Mouse (Mus musculus) embryonic facial prominence, embryonic 11.5 days (tissue): ENCODE data around the gene Ccn2. TPM values are rescaled to one million over a fixed set of nuclear protein-coding genes. Genes with fewer than 3 reads are reported as not detected.
A peak's percentile ranks its signal among the peaks of the same experiment; 100 is the strongest.

Experiments
- ATAC-seq: fragments of 200-750 bp; cut with Nextera tagmentation; replicated peaks from 2 replicates; pipeline ENCODE4 v1.8.0; 2017; ENCODE audit warnings: low read depth; ENCODE audit not compliant: insufficient number of reproducible peaks, low FRiP score, low TSS enrichment
- DNase-seq: peaks from one replicate; pipeline ENCODE4 v3.0.0-alpha.2; 2015; ENCODE audit warnings: low spot score
- H3K27ac ChIP-seq: fragments of 300-500 bp; sonication (generic); replicated peaks from 2 replicates; pipeline ENCODE4 v1.5.1; 2014; ENCODE audit warnings: mild to moderate bottlenecking, low read depth, low read length, control low read depth
- H3K27me3 ChIP-seq: fragments of 300-500 bp; sonication (generic); 2 replicates; pipeline ENCODE4 v1.6.1; 2014; ENCODE audit warnings: mild to moderate bottlenecking, low read length, moderate library complexity, mixed read lengths; ENCODE audit not compliant: control insufficient read depth, insufficient read depth
- H3K36me3 ChIP-seq: fragments of 300-500 bp; sonication (generic); replicated peaks from 2 replicates; pipeline ENCODE4 v1.6.1; 2014; ENCODE audit warnings: low read depth, mild to moderate bottlenecking, low read length, moderate library complexity, mixed read lengths; ENCODE audit not compliant: control insufficient read depth, insufficient read depth
- H3K4me1 ChIP-seq: fragments of 300-500 bp; sonication (generic); 2 replicates; pipeline ENCODE4 v1.6.1; 2014; ENCODE audit warnings: low read length, mixed read lengths; ENCODE audit not compliant: control insufficient read depth, insufficient read depth
- H3K4me2 ChIP-seq: fragments of 300-500 bp; sonication (generic); 2 replicates; pipeline ENCODE4 v1.6.1; 2014; ENCODE audit warnings: low read depth, mild to moderate bottlenecking, control low read depth, low read length, moderate library complexity
- H3K4me3 ChIP-seq: fragments of 300-500 bp; sonication (generic); 2 replicates; pipeline ENCODE4 v1.5.1; 2014; ENCODE audit warnings: low read depth, low read length, control low read depth
- H3K9ac ChIP-seq: fragments of 300-500 bp; sonication (generic); replicated peaks from 2 replicates; pipeline ENCODE4 v1.6.1; 2014; ENCODE audit warnings: mild to moderate bottlenecking, control low read depth, low read length
- H3K9me3 ChIP-seq: fragments of 300-500 bp; sonication (generic); replicated peaks from 2 replicates; pipeline ENCODE4 v1.6.1; 2016; ENCODE audit warnings: mild to moderate bottlenecking, low read length, inconsistent platforms, mixed read lengths; ENCODE audit not compliant: control insufficient read depth
- WGBS: fragments of 180-500 bp; shearing (Covaris S2); extraction: QIAGEN DNeasy Blood & Tissue Kit; methylation state at CpG from one replicate; pipeline ENCODE4 v1.1.7; 2014; 5-methylcytosine and 5-hydroxymethylcytosine counted together
- polyA plus RNA-seq: library from polyadenylated mRNA; unstranded; fragments of >200 nt; fragmentation: Nextera tagmentation; extraction: Ambion mirVana; gene quantifications from 2 replicates; pipeline ENCODE4 v1.2.1, GENCODE M21; 2014

Ccn2 gene
- polyA plus RNA-seq, 1 experiment from 2014 or later = 3.7 TPM

DNA sequence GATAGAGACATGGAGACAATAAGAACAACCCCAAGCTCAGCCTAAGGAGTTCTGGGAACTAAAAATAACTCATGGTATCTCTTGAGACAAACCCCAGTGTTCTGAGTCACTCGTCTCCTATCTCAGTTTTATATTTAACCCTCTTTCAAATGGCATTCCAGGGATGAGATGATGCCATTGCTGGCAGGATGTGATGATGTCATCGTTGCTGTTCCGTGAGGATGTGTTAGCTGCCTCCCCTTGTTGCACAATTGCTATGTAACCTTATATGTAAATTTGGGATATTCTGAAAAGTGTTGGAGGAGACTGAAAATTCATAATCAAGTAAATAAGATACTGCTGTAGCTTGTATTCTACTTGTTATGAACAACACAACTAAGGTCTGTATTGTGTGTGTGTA is 14.2 kb upstream of the Ccn2 start:
- WGBS = 79% methylated on average over 3 of the region's 3 CpGs

DNA sequence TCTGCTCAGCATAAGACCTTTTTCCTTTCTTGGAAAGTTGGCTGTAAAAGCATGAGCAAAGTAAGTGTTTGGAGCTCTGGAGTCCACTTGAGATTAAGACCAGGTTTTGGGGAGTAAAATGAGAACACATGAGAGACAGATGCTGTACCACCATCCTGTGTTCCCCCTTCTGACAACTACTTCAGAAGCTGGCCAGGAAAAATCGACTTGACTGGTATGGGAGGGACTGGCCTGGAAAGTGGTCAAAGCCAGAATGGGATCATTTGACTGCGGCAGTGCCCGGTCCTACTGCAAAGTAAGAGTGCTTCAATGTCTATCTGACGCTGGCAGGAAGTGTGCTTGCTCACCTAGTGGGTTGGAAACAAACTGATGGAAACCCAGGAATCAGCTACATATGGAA is 6.4 kb upstream of the Ccn2 start:
- Histone ChIP-seq H3K27ac (no peak overlapping the region), H3K9me3 (no peaks in the 10 kb centered on the region), H3K4me2 (no peak overlapping the region), H3K27me3 (no peaks in the 10 kb centered on the region), H3K9ac (no peak overlapping the region), H3K4me1 (no peaks in the 10 kb centered on the region), H3K4me3 (no peak overlapping the region), H3K36me3 (no peaks in the 10 kb centered on the region)
- no peak for DNase-seq
- ATAC-seq = no peak
- WGBS = 79% methylated on average over 4 of the region's 4 CpGs

More for the DNA sequence above, 14.2 kb upstream of the Ccn2 start:
- DNase-seq (no peak), ATAC-seq (no peak)
- no peaks in the 10 kb centered on the region for H3K36me3 ChIP-seq
- no peak overlapping the region for H3K4me3 ChIP-seq
- H3K9ac ChIP-seq = no peak overlapping the region
- no peaks in the 10 kb centered on the region for H3K4me1 ChIP-seq
- H3K27ac ChIP-seq = no peak overlapping the region
- H3K4me2 ChIP-seq = no peak overlapping the region
- H3K27me3 ChIP-seq = no peaks in the 10 kb centered on the region
- H3K9me3 ChIP-seq = no peaks in the 10 kb centered on the region

DNA sequence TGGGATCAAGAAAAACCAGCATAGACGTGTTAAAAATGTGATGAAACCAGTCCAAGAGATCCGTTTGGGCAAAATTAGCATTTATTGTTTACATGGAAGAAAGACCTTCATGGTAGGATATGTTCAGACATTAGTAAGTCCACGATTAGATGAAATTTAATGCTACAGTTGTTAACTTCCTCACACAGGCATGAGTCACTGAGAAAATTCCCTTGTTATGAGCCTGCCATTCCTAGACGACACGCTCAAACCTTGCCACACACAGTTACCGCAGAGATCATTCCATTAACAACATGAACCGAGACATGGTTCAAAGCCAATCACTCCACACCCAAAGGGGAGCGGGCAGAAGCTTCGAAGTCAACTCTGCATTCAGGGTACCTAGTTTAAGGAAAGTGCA is 6.0 kb upstream of the Ccn2 start:
- Histone ChIP-seq H3K4me1 (no peaks in the 10 kb centered on the region), H3K9ac (no peak overlapping the region), H3K27ac (no peak overlapping the region), H3K9me3 (no peaks in the 10 kb centered on the region), H3K36me3 (no peaks in the 10 kb centered on the region), H3K4me3 (no peak overlapping the region), H3K27me3 (no peaks in the 10 kb centered on the region), H3K4me2 (no peak overlapping the region)
- 88% methylated on average over 9 of the region's 9 CpGs for WGBS
- ATAC-seq (no peak), DNase-seq (no peak)

DNA sequence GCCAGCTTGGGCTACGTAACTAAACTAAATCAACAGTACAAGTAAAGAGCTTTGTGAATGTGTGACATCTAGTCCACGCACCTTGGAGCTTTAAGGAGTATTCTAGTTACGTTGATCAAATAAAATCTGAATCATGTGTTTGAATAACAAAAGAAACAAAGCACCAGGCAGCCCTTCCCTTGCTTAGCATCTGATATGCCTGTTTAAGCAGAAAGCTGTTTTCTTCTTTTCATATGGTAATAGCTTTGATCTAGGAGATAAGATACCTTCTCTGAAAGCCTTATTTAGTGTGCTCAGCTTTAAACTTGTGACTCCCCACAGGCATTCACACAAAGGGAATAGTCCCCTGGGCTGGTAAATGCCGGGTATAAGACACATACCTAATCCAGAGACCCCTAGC is 4.7 kb upstream of the Ccn2 start:
- Histone ChIP-seq H3K9me3 (no peaks in the 10 kb centered on the region), H3K4me1 (peaks cover 3% of the 10 kb centered on the region; the same call in 1 of the 2 replicates), H3K36me3 (no peaks in the 10 kb centered on the region), H3K27me3 (no peaks in the 10 kb centered on the region), H3K27ac (no peak overlapping the region), H3K9ac (no peak overlapping the region), H3K4me3 (no peak overlapping the region), H3K4me2 (no peak overlapping the region)
- no peak for DNase-seq
- no peak for ATAC-seq
- WGBS = 60% methylated on average over 4 of the region's 4 CpGs

- H3K4me2 ChIP-seq = no peak overlapping the region
- H3K4me1 ChIP-seq = peaks cover 3% of the 10 kb centered on the region; the same call in 1 of the 2 replicates
- WGBS = 22% methylated on average over 4 of the region's 4 CpGs
- peak; percentile 91 for DNase-seq
- ATAC-seq = no peak
- no peak overlapping the region for H3K9ac ChIP-seq
- no peak overlapping the region for H3K27ac ChIP-seq
- H3K27me3 ChIP-seq = no peaks in the 10 kb centered on the region
- H3K9me3 ChIP-seq = no peaks in the 10 kb centered on the region
- no peak overlapping the region for H3K4me3 ChIP-seq
- no peaks in the 10 kb centered on the region for H3K36me3 ChIP-seq
These were observed 4.1 kb upstream of the Ccn2 start for GRCm38 (mm10) chr10:24591136-24591535.

GRCm38 (mm10) chr10:24591741-24592140 is 3.5 kb upstream of the Ccn2 start:
- Histone ChIP-seq H3K4me1 (peaks cover 3% of the 10 kb centered on the region), H3K27me3 (no peaks in the 10 kb centered on the region), H3K4me2 (no peak overlapping the region), H3K27ac (no peak overlapping the region), H3K4me3 (no peak overlapping the region), H3K36me3 (no peaks in the 10 kb centered on the region), H3K9ac (no peak overlapping the region), H3K9me3 (no peaks in the 10 kb centered on the region)
- ATAC-seq (no peak), DNase-seq (no peak)
- WGBS = 53% methylated on average over 5 of the region's 5 CpGs

DNA sequence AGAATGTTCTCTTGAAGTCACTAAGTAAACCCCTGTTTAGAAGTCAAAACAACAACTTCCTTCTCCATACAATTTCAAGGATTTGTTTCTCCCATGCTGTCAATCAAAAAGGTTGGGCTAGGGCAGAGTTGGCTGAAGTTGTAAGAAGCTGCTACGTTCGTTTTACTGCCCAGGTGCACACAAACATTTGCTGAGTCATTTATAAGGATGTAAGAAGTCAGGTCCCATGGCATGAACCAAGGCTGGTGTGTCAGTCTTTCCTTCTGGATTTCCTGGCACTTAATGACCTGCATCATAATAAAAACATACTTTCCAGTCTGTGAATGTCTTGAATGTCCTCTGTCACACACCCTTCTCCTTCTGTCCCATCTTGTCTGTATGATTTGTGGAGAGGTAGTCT is 2.9 kb upstream of the Ccn2 start:
- H3K4me2 ChIP-seq = no peak overlapping the region
- peaks cover 3% of the 10 kb centered on the region for H3K4me1 ChIP-seq
- DNase-seq (no peak), ATAC-seq (no peak)
- WGBS = 43% methylated on average over 2 of the region's 2 CpGs
- H3K27me3 ChIP-seq = no peaks in the 10 kb centered on the region
- no peaks in the 10 kb centered on the region for H3K36me3 ChIP-seq
- no peak overlapping the region for H3K27ac ChIP-seq
- H3K4me3 ChIP-seq = no peak overlapping the region
- no peak overlapping the region for H3K9ac ChIP-seq
- no peaks in the 10 kb centered on the region for H3K9me3 ChIP-seq

- Histone ChIP-seq H3K4me2 (no peak overlapping the region), H3K4me1 (peaks cover 3% of the 10 kb centered on the region), H3K9ac (no peak overlapping the region), H3K9me3 (no peaks in the 10 kb centered on the region), H3K4me3 (no peak overlapping the region), H3K36me3 (no peaks in the 10 kb centered on the region), H3K27me3 (no peaks in the 10 kb centered on the region), H3K27ac (no peak overlapping the region)
- ATAC-seq (no peak), DNase-seq (no peak)
- 70% methylated on average over 7 of the region's 7 CpGs for WGBS
These were observed 2.3 kb upstream of the Ccn2 start for GRCm38 (mm10) chr10:24592969-24593368.
